Mouse (Mus musculus) hindbrain, embryonic 13.5 days (tissue): ENCODE data around the gene F2rl1. TPM values are rescaled to one million over a fixed set of nuclear protein-coding genes. Genes with fewer than 3 reads are reported as not detected.

Source experiments
- ATAC-seq: fragments of 200-750 bp; cut with Nextera tagmentation; 2 replicates; pipeline ENCODE4 v1.8.0; 2017; ENCODE audit warnings: moderate TSS enrichment; ENCODE audit not compliant: low FRiP score
- H3K27ac ChIP-seq: fragments of 300-500 bp; sonication (generic); 2 replicates; pipeline ENCODE4 v1.5.1; 2015; ENCODE audit warnings: inconsistent platforms, mild to moderate bottlenecking, moderate library complexity
- H3K27me3 ChIP-seq: fragments of 300-500 bp; sonication (generic); 2 replicates; pipeline ENCODE4 v1.6.1; 2015; ENCODE audit warnings: mild to moderate bottlenecking, inconsistent platforms
- H3K36me3 ChIP-seq: fragments of 300-500 bp; sonication (generic); 2 replicates; pipeline ENCODE4 v1.6.1; 2015; ENCODE audit warnings: mild to moderate bottlenecking, inconsistent platforms
- H3K4me1 ChIP-seq: fragments of 300-500 bp; sonication (generic); replicated peaks from 2 replicates; pipeline ENCODE4 v1.6.1; 2015; ENCODE audit warnings: inconsistent platforms
- H3K4me2 ChIP-seq: fragments of 300-500 bp; sonication (generic); 2 replicates; pipeline ENCODE4 v1.6.1; 2015; ENCODE audit warnings: inconsistent platforms, mild to moderate bottlenecking, moderate library complexity
- H3K4me3 ChIP-seq: fragments of 300-500 bp; sonication (generic); 2 replicates; pipeline ENCODE4 v1.5.1; 2015; ENCODE audit warnings: mild to moderate bottlenecking, inconsistent platforms
- H3K9ac ChIP-seq: fragments of 300-500 bp; sonication (generic); 2 replicates; pipeline ENCODE4 v1.6.1; 2015; ENCODE audit warnings: mild to moderate bottlenecking, inconsistent platforms
- H3K9me3 ChIP-seq: fragments of 300-500 bp; sonication (generic); 2 replicates; pipeline ENCODE4 v1.6.1; 2016; ENCODE audit warnings: inconsistent platforms
- WGBS: fragments of 180-500 bp; shearing (Covaris S2); methylation state at CpG from one replicate; pipeline ENCODE4 v1.1.7; 2015; 5-methylcytosine and 5-hydroxymethylcytosine counted together
- polyA plus RNA-seq: library from polyadenylated mRNA; unstranded; fragments of >200 nt; fragmentation: Nextera tagmentation; extraction: Ambion mirVana; gene quantifications from 2 replicates; pipeline ENCODE4 v1.2.1, GENCODE M21; 2015

F2rl1 gene
- polyA plus RNA-seq, 1 experiment from 2014 or later = not detected

- Histone ChIP-seq H3K4me3 (no peak overlapping the region), H3K36me3 (no peaks in the 10 kb centered on the region), H3K27ac (no peak overlapping the region), H3K4me1 (peaks cover 26% of the 10 kb centered on the region), H3K4me2 (no peak overlapping the region), H3K9ac (no peak overlapping the region), H3K9me3 (no peaks in the 10 kb centered on the region), H3K27me3 (peaks cover 14% of the 10 kb centered on the region)
- WGBS = 21% methylated on average over 9 of the region's 9 CpGs
- ATAC-seq = no peak
Measured at GRCm38 (mm10) chr13:95531273-95532045, 6.4 kb upstream of the F2rl1 start.

- Histone ChIP-seq H3K27ac (no peak overlapping the region), H3K36me3 (no peaks in the 10 kb centered on the region), H3K9me3 (no peaks in the 10 kb centered on the region), H3K4me2 (no peak overlapping the region), H3K27me3 (peaks cover 37% of the 10 kb centered on the region), H3K9ac (no peak overlapping the region), H3K4me1 (peaks cover 17% of the 10 kb centered on the region), H3K4me3 (no peak overlapping the region)
- ATAC-seq = no peak
- WGBS = 89% methylated on average over 2 of the region's 2 CpGs
Measured at GRCm38 (mm10) chr13:95529246-95529645, 4.2 kb upstream of the F2rl1 start.

- H3K4me3 ChIP-seq = peak overlapping the region; percentile 42
- no peaks in the 10 kb centered on the region for H3K9me3 ChIP-seq
- peaks cover 14% of the 10 kb centered on the region for H3K4me1 ChIP-seq
- no peak overlapping the region for H3K27ac ChIP-seq
- H3K27me3 ChIP-seq = peaks cover 54% of the 10 kb centered on the region
- peak; percentile 53 for ATAC-seq
- peak overlapping the region; percentile 59 for H3K9ac ChIP-seq
- no peaks in the 10 kb centered on the region for H3K36me3 ChIP-seq
- H3K4me2 ChIP-seq = peak overlapping the region; percentile 65
- 1% methylated on average over 13 of the region's 13 CpGs for WGBS
Measured at GRCm38 (mm10) chr13:95524424-95524673, 678 bp downstream of the F2rl1 start.

GRCm38 (mm10) chr13:95523659-95524423 lies 1.2 kb downstream of the F2rl1 start:
- peaks cover 14% of the 10 kb centered on the region for H3K4me1 ChIP-seq
- ATAC-seq = 0 out of 2 replicates have a peak, but pooled peaks have one; percentile 2
- no peak overlapping the region for H3K27ac ChIP-seq
- WGBS = 3% methylated on average over 29 of the region's 29 CpGs
- H3K9me3 ChIP-seq = no peaks in the 10 kb centered on the region
- peaks cover 54% of the 10 kb centered on the region for H3K27me3 ChIP-seq
- peak overlapping the region; percentile 59 for H3K9ac ChIP-seq
- H3K4me2 ChIP-seq = peak overlapping the region; percentile 65
- peak overlapping the region; percentile 42 for H3K4me3 ChIP-seq
- H3K36me3 ChIP-seq = no peaks in the 10 kb centered on the region

- H3K4me2 ChIP-seq = no peak overlapping the region
Measured at GRCm38 (mm10) chr13:95522176-95522575, 2.9 kb downstream of the F2rl1 start.

GRCm38 (mm10) chr13:95521029-95521428 lies 4.0 kb downstream of the F2rl1 start:
- H3K9ac ChIP-seq = no peak overlapping the region
- H3K9me3 ChIP-seq = no peaks in the 10 kb centered on the region
- no peak overlapping the region for H3K4me3 ChIP-seq
- no peaks in the 10 kb centered on the region for H3K36me3 ChIP-seq
- peaks cover 14% of the 10 kb centered on the region for H3K4me1 ChIP-seq
- H3K27me3 ChIP-seq = peaks cover 35% of the 10 kb centered on the region
- WGBS = 92% methylated on average over 6 of the region's 6 CpGs
- ATAC-seq = no peak
- no peak overlapping the region for H3K4me2 ChIP-seq
- no peak overlapping the region for H3K27ac ChIP-seq

More at GRCm38 (mm10) chr13:95522176-95522575, 2.9 kb downstream of the F2rl1 start:
- Histone ChIP-seq H3K27me3 (peaks cover 47% of the 10 kb centered on the region), H3K27ac (no peak overlapping the region), H3K4me1 (peaks cover 14% of the 10 kb centered on the region), H3K9me3 (no peaks in the 10 kb centered on the region), H3K9ac (no peak overlapping the region), H3K4me3 (no peak overlapping the region), H3K36me3 (no peaks in the 10 kb centered on the region)
- 86% methylated on average over 10 of the region's 10 CpGs for WGBS
- no peak for ATAC-seq

GRCm38 (mm10) chr13:95514756-95515155 lies 10.3 kb downstream of the F2rl1 start:
- H3K27ac ChIP-seq = no peak overlapping the region
- H3K4me1 ChIP-seq = no peaks in the 10 kb centered on the region
- H3K4me2 ChIP-seq = no peak overlapping the region
- no peaks in the 10 kb centered on the region for H3K36me3 ChIP-seq
- no peak for ATAC-seq
- 85% methylated on average over 4 of the region's 4 CpGs for WGBS
- no peaks in the 10 kb centered on the region for H3K9me3 ChIP-seq
- H3K27me3 ChIP-seq = no peaks in the 10 kb centered on the region
- H3K4me3 ChIP-seq = no peak overlapping the region
- H3K9ac ChIP-seq = no peak overlapping the region

GRCm38 (mm10) chr13:95510054-95510453 lies 15.0 kb downstream of the F2rl1 start:
- no peak overlapping the region for H3K9ac ChIP-seq
- no peak overlapping the region for H3K4me2 ChIP-seq
- no peaks in the 10 kb centered on the region for H3K36me3 ChIP-seq
- no peaks in the 10 kb centered on the region for H3K27me3 ChIP-seq
- H3K4me3 ChIP-seq = no peak overlapping the region
- H3K9me3 ChIP-seq = no peaks in the 10 kb centered on the region
- no peak overlapping the region for H3K27ac ChIP-seq
- WGBS = 93% methylated on average over 5 of the region's 5 CpGs
- ATAC-seq = no peak
- no peaks in the 10 kb centered on the region for H3K4me1 ChIP-seq

- Histone ChIP-seq H3K9ac (no peak overlapping the region), H3K27me3 (no peaks in the 10 kb centered on the region), H3K4me2 (no peak overlapping the region), H3K4me1 (no peaks in the 10 kb centered on the region), H3K4me3 (no peak overlapping the region), H3K9me3 (no peaks in the 10 kb centered on the region), H3K36me3 (no peaks in the 10 kb centered on the region), H3K27ac (no peak overlapping the region)
- no peak for ATAC-seq
- WGBS = 84% methylated on average over 8 of the region's 8 CpGs
Measured at GRCm38 (mm10) chr13:95503279-95503917, 21.6 kb downstream of the F2rl1 start.

GRCm38 (mm10) chr13:95496601-95497000 lies 28.4 kb downstream of the F2rl1 start:
- no peak overlapping the region for H3K4me3 ChIP-seq
- no peak for ATAC-seq
- H3K27ac ChIP-seq = no peak overlapping the region
- H3K27me3 ChIP-seq = no peaks in the 10 kb centered on the region
- no peak overlapping the region for H3K4me2 ChIP-seq
- 96% methylated on average over 3 of the region's 3 CpGs for whole genome bisulfite sequencing
- H3K9me3 ChIP-seq = no peaks in the 10 kb centered on the region
- H3K36me3 ChIP-seq = no peaks in the 10 kb centered on the region
- H3K9ac ChIP-seq = no peak overlapping the region
- H3K4me1 ChIP-seq = no peaks in the 10 kb centered on the region; the same call in 1 of the 2 replicates

GRCm38 (mm10) chr13:95494812-95495211 lies 30.2 kb downstream of the F2rl1 start:
- Histone ChIP-seq H3K4me1 (no peaks in the 10 kb centered on the region; the same call in 1 of the 2 replicates), H3K4me3 (no peak overlapping the region), H3K9me3 (no peaks in the 10 kb centered on the region), H3K27me3 (no peaks in the 10 kb centered on the region), H3K27ac (no peak overlapping the region), H3K36me3 (no peaks in the 10 kb centered on the region), H3K4me2 (no peak overlapping the region), H3K9ac (no peak overlapping the region)
- 87% methylated on average over 8 of the region's 8 CpGs for WGBS
- no peak for ATAC-seq

- Histone ChIP-seq H3K27ac (no peak overlapping the region), H3K9me3 (no peaks in the 10 kb centered on the region), H3K27me3 (no peaks in the 10 kb centered on the region), H3K4me1 (no peaks in the 10 kb centered on the region; the same call in 1 of the 2 replicates), H3K9ac (no peak overlapping the region), H3K36me3 (no peaks in the 10 kb centered on the region), H3K4me3 (no peak overlapping the region), H3K4me2 (no peak overlapping the region)
- ATAC-seq = no peak
- 81% methylated on average over 5 of the region's 5 CpGs for WGBS
Measured at GRCm38 (mm10) chr13:95493296-95493695, 31.7 kb downstream of the F2rl1 start.
